Mouse (Mus musculus) kidney, adult 10 weeks (tissue): Measurements from ENCODE around the gene H2al1o. TPM values are rescaled to one million over a fixed set of nuclear protein-coding genes. Genes with fewer than 3 reads are reported as not detected.

Experiments
- polyA plus RNA-seq: library from polyadenylated mRNA; stranded (reverse); fragments of 350-450 nt; fragmentation: Illumina TruSeq; extraction: RNeasy Lipid Tissue Mini Kit (QIAGEN cat#74804); gene quantifications from one replicate; pipeline ENCODE4 v1.2.3, GENCODE M21; 2014; ENCODE audit warnings: low read depth, low replicate concordance

H2al1o gene
- polyA plus RNA-seq: not detected

DNA sequence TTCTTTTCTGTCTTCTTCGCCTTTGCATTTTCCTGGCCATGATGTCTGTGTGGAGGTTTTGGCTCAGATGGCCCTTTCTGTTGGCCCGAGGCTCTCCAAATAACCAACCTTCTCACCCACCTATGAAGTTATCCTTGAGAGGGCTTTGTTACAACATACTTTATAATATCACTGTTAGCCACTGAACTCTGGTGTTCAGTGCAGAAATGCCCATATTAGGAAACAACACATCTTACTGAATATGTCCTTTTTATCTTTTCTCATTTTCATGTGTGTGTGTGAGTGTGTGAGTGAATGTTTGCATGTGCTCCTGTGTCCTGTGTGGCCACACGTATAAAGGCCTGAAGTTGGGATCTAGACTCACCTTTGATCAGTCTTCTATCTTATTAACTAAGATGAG, at the start of gene H2al1o:
H2al1o (minus strand) TSS at position 101 of the 400 bp plus-strand sequence.

Other genes with a start within 250 kb of the H2al1o start
- not detected for gene H2al1k, start 221.8 kb downstream of the H2al1o start, polyA plus RNA-seq
- gene Cybb, start 84.6 kb downstream of the H2al1o start, polyA plus RNA-seq: 9.8 TPM
- 401 TPM for gene Dynlt3, start 90.6 kb upstream of the H2al1o start, polyA plus RNA-seq